Mouse (Mus musculus): ENCODE results near the gene Tomm20. TPM values are rescaled to one million over a fixed set of nuclear protein-coding genes. Genes with fewer than 3 reads are reported as not detected.

Tomm20 gene
- polyA plus RNA-seq, 1 experiment from 2014 or later: 278 TPM

DNA sequence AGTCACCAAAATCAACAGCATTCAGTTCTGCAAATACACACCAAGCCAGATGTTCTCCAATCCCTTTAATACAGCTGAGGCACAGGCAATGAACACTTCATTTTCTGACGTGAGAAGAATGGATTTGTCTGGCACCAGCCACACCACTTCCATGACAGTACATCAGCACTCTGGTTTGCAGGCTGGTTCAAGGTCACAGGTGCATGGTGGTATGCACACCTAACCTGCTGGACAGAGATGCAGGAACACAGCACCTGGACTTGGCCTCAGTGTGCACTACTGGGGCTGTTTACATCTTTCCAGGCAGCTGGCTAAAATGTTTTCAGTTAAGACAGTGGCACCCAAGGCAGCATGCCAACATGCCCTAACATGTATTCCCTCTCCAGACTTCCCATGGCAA is 13.0 kb downstream of the Tomm20 start:
- Histone ChIP-seq H3K4me3 (ENCODE audit: low read depth, low read length) (no peak overlapping the region), H3K27ac (ENCODE audit: low read depth, low read length) (peak overlapping the region; percentile 23; the same call in 1 of the 2 replicates), H3K9me3 (ENCODE audit: control insufficient read depth) (no peaks in the 10 kb centered on the region), H3K4me2 (replicated peaks; ENCODE audit: low read depth) (no peak overlapping the region), H3K4me1 (replicated peaks; ENCODE audit: control insufficient read depth, insufficient read depth, low read length) (no peaks in the 10 kb centered on the region), H3K27me3 (replicated peaks; ENCODE audit: control insufficient read depth, insufficient read depth, low read length) (no peaks in the 10 kb centered on the region), H3K9ac (ENCODE audit: low read depth, low read length) (no peak overlapping the region), H3K36me3 (ENCODE audit: control insufficient read depth, insufficient read depth) (peaks cover 64% of the 10 kb centered on the region)
- WGBS: 68% methylated on average over 1 of the region's 1 CpGs
- TF ChIP-seq CTCF (IDR thresholded peaks at IDR 0.05; ENCODE audit: low read depth): no peak
- ATAC-seq: no peak

- Histone ChIP-seq H3K4me1 (replicated peaks; ENCODE audit: control insufficient read depth, insufficient read depth, low read length) (no peaks in the 10 kb centered on the region), H3K9me3 (ENCODE audit: control insufficient read depth) (no peaks in the 10 kb centered on the region), H3K27me3 (replicated peaks; ENCODE audit: control insufficient read depth, insufficient read depth, low read length) (no peaks in the 10 kb centered on the region), H3K36me3 (ENCODE audit: control insufficient read depth, insufficient read depth) (peaks cover 65% of the 10 kb centered on the region), H3K4me3 (ENCODE audit: low read depth, low read length) (no peak overlapping the region), H3K4me2 (replicated peaks; ENCODE audit: low read depth) (no peak overlapping the region), H3K27ac (ENCODE audit: low read depth, low read length) (peak overlapping the region; percentile 23; the same call in 1 of the 2 replicates), H3K9ac (ENCODE audit: low read depth, low read length) (no peak overlapping the region)
- ATAC-seq: no peak
- no peak for TF ChIP-seq CTCF (IDR thresholded peaks at IDR 0.05; ENCODE audit: low read depth)
- WGBS: 86% methylated on average over 1 of the region's 1 CpGs
Measured at GRCm38 (mm10) chr8:126932249-126932648, 13.4 kb downstream of the Tomm20 start.

GRCm38 (mm10) chr8:126931720-126932119 is 13.9 kb downstream of the Tomm20 start:
- Histone ChIP-seq H3K27ac (ENCODE audit: low read depth, low read length) (no peak overlapping the region), H3K4me3 (ENCODE audit: low read depth, low read length) (no peak overlapping the region), H3K9me3 (ENCODE audit: control insufficient read depth) (no peaks in the 10 kb centered on the region), H3K4me1 (replicated peaks; ENCODE audit: control insufficient read depth, insufficient read depth, low read length) (no peaks in the 10 kb centered on the region), H3K36me3 (ENCODE audit: control insufficient read depth, insufficient read depth) (peaks cover 60% of the 10 kb centered on the region), H3K27me3 (replicated peaks; ENCODE audit: control insufficient read depth, insufficient read depth, low read length) (no peaks in the 10 kb centered on the region), H3K4me2 (replicated peaks; ENCODE audit: low read depth) (no peak overlapping the region), H3K9ac (ENCODE audit: low read depth, low read length) (no peak overlapping the region)
- ATAC-seq: 0 out of 2 replicates have a peak, but pooled peaks have one; percentile 15
- WGBS: 28% methylated on average over 2 of the region's 2 CpGs
- peak; percentile 58 for TF ChIP-seq CTCF (IDR thresholded peaks at IDR 0.05; ENCODE audit: low read depth)

GRCm38 (mm10) chr8:126929607-126930161 is 16.0 kb downstream of the Tomm20 start:
- TF ChIP-seq CTCF (IDR thresholded peaks at IDR 0.05; ENCODE audit: low read depth): peak; percentile 94
- no peak for ATAC-seq
- Histone ChIP-seq H3K36me3 (ENCODE audit: control insufficient read depth, insufficient read depth) (peaks cover 40% of the 10 kb centered on the region), H3K9me3 (ENCODE audit: control insufficient read depth) (no peaks in the 10 kb centered on the region), H3K4me3 (ENCODE audit: low read depth, low read length) (no peak overlapping the region), H3K27ac (ENCODE audit: low read depth, low read length) (peak overlapping the region; percentile 6; the same call in 1 of the 2 replicates), H3K9ac (ENCODE audit: low read depth, low read length) (no peak overlapping the region), H3K4me1 (replicated peaks; ENCODE audit: control insufficient read depth, insufficient read depth, low read length) (no peaks in the 10 kb centered on the region), H3K27me3 (replicated peaks; ENCODE audit: control insufficient read depth, insufficient read depth, low read length) (no peaks in the 10 kb centered on the region), H3K4me2 (replicated peaks; ENCODE audit: low read depth) (no peak overlapping the region)
- WGBS: 74% methylated on average over 3 of the region's 3 CpGs

- peaks cover 36% of the 10 kb centered on the region for H3K36me3 ChIP-seq (ENCODE audit: control insufficient read depth, insufficient read depth)
- H3K9me3 ChIP-seq (ENCODE audit: control insufficient read depth): no peaks in the 10 kb centered on the region
- no peaks in the 10 kb centered on the region for H3K27me3 ChIP-seq (replicated peaks; ENCODE audit: control insufficient read depth, insufficient read depth, low read length)
- ATAC-seq: no peak
- no peaks in the 10 kb centered on the region for H3K4me1 ChIP-seq (replicated peaks; ENCODE audit: control insufficient read depth, insufficient read depth, low read length)
- no peak overlapping the region for H3K4me3 ChIP-seq (ENCODE audit: low read depth, low read length)
- H3K4me2 ChIP-seq (replicated peaks; ENCODE audit: low read depth): no peak overlapping the region
- peak overlapping the region; percentile 28; the same call in 1 of the 2 replicates for H3K27ac ChIP-seq (ENCODE audit: low read depth, low read length)
- H3K9ac ChIP-seq (ENCODE audit: low read depth, low read length): no peak overlapping the region
- no peak for TF ChIP-seq CTCF (IDR thresholded peaks at IDR 0.05; ENCODE audit: low read depth)
- 91% methylated on average over 10 of the region's 10 CpGs for WGBS
Measured at GRCm38 (mm10) chr8:126928755-126929505, 16.7 kb downstream of the Tomm20 start.

DNA sequence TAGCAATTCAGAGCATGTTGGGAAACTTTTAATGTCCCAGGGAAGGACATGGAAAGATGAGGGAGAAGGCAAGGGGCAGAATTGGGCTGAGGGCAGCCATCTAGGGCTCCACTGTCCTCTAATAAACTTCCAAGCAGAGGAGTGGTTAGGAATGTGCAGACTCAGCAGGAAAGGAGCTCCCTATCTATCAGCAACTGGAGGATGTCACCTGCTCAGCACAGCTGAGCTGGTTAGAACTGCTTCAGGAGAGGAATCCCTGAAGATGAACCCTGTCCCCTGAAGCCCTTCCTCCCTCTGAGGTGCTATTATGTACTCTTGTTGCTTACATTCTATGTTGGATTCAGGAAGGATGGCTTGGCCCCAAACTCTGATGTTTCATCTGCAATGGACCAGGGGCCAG is 17.6 kb downstream of the Tomm20 start:
- Histone ChIP-seq H3K4me1 (replicated peaks; ENCODE audit: control insufficient read depth, insufficient read depth, low read length) (no peaks in the 10 kb centered on the region), H3K36me3 (ENCODE audit: control insufficient read depth, insufficient read depth) (peaks cover 28% of the 10 kb centered on the region), H3K9me3 (ENCODE audit: control insufficient read depth) (no peaks in the 10 kb centered on the region), H3K4me3 (ENCODE audit: low read depth, low read length) (no peak overlapping the region), H3K9ac (ENCODE audit: low read depth, low read length) (no peak overlapping the region), H3K4me2 (replicated peaks; ENCODE audit: low read depth) (no peak overlapping the region), H3K27ac (ENCODE audit: low read depth, low read length) (peak overlapping the region; percentile 54; the same call in 1 of the 2 replicates), H3K27me3 (replicated peaks; ENCODE audit: control insufficient read depth, insufficient read depth, low read length) (no peaks in the 10 kb centered on the region)
- TF ChIP-seq CTCF (IDR thresholded peaks at IDR 0.05; ENCODE audit: low read depth): no peak
- peak; percentile 32 for ATAC-seq

Data from intestine, postnatal 0 days (tissue).